Mouse (Mus musculus): Measurements from ENCODE around the gene Smim5.

GRCm38 (mm10) chr11:115946221-115946828 lies 46.6 kb downstream of the Smim5 start:
- TF ChIP-seq CTCF (IDR thresholded peaks at IDR 0.05; ENCODE audit: extremely low read depth, insufficient read depth, low read length) (no peak), POLR2A (IDR thresholded peaks at IDR 0.05; ENCODE audit: extremely low read depth, insufficient read depth, low read length) (no peak)
